Mouse (Mus musculus): ENCODE measurements around the gene Pspn. TPM values are rescaled to one million over a fixed set of nuclear protein-coding genes. Genes with fewer than 3 reads are reported as not detected.

The Pspn gene
- polyA plus RNA-seq, 1 experiment from 2014 or later: 0.70 TPM

DNA sequence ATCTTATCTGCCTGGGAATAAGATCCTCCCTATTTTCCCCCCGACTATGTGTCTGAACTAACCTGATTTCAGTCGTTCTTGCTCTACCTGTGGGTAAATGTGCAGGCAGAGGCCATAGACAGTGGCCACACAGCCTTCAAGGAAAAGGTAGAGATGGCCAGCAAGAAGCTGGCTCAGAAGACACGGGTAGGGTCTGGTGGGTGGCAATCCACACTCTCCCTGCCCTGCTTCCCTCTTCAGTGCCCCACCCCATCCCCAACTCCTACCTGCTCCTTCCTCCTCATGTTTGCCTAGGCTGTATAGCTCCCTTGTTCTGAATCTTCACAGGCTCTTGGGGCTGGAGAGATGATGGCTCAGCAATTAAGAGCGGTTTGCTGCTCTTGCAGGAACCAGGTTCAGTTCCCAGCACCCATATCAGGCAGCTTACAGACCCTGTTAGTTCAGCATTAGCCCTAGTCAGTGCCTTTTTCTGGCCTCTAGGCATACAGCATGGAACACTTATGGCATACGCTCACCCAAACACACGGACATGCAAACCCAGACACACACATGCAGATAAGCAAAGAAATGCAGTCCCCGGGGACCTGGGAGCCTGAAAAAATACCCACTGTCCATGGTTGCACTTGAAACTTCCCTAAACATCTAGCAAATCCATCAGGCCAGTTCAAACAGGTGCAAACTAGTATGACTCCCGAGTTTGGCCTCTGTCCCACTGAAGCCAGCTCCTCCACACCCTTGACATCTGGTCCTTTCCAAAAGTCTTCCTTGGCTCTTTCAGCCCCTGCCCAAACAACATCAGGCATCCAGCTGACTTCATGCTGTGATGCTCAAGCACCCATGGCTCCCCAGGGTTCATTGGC lies 23.1 kb downstream of the Pspn start:
- Histone ChIP-seq H3K4me1 (ENCODE audit: control insufficient read depth, insufficient read depth, low read length) (no peaks in the 10 kb centered on the region), H3K9ac (ENCODE audit: low read length) (no peak overlapping the region), H3K36me3 (ENCODE audit: control insufficient read depth, insufficient read depth, low read length) (no peaks in the 10 kb centered on the region), H3K4me3 (ENCODE audit: low read depth, low read length) (no peak overlapping the region), H3K27me3 (replicated peaks; ENCODE audit: control insufficient read depth, insufficient read depth, low read length) (no peaks in the 10 kb centered on the region), H3K27ac (ENCODE audit: low read depth, low read length) (no peak overlapping the region), H3K4me2 (ENCODE audit: low read length) (no peak overlapping the region), H3K9me3 (replicated peaks; ENCODE audit: control insufficient read depth, low read length) (no peaks in the 10 kb centered on the region)
- ATAC-seq (no peak), DNase-seq (ENCODE audit: low spot score) (no peak)
- WGBS: 79% methylated on average over 8 of the region's 8 CpGs

DNA sequence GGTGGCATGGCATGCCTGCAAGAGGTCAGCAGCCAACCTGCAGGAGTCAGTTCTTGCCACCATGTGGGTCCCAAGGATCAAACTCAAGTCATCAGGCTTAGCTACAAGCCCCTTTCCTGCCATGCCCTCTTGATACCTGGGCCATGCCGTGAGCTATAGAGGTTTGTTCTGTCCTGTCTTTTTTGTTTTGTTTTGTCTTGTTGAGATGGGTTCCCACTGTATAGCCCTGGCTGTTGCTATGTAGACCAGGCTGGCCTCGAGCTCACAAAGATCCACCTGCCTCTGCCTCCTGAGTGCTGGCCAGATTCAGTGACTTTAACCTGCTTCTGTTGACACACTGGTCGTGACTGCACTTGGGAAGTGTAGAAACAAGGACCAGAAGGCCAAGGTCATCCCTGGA lies 24.4 kb downstream of the Pspn start:
- H3K36me3 ChIP-seq (ENCODE audit: control insufficient read depth, insufficient read depth, low read length): no peaks in the 10 kb centered on the region
- 73% methylated on average over 3 of the region's 3 CpGs for WGBS
- no peak overlapping the region for H3K4me3 ChIP-seq (ENCODE audit: low read depth, low read length)
- DNase-seq (ENCODE audit: low spot score): no peak
- H3K4me2 ChIP-seq (ENCODE audit: low read length): no peak overlapping the region
- no peaks in the 10 kb centered on the region for H3K4me1 ChIP-seq (ENCODE audit: control insufficient read depth, insufficient read depth, low read length)
- no peak overlapping the region for H3K9ac ChIP-seq (ENCODE audit: low read length)
- no peak overlapping the region for H3K27ac ChIP-seq (ENCODE audit: low read depth, low read length)
- peaks cover 3% of the 10 kb centered on the region; the same call in 1 of the 2 replicates for H3K27me3 ChIP-seq (replicated peaks; ENCODE audit: control insufficient read depth, insufficient read depth, low read length)
- H3K9me3 ChIP-seq (replicated peaks; ENCODE audit: control insufficient read depth, low read length): no peaks in the 10 kb centered on the region
- ATAC-seq: no peak

DNA sequence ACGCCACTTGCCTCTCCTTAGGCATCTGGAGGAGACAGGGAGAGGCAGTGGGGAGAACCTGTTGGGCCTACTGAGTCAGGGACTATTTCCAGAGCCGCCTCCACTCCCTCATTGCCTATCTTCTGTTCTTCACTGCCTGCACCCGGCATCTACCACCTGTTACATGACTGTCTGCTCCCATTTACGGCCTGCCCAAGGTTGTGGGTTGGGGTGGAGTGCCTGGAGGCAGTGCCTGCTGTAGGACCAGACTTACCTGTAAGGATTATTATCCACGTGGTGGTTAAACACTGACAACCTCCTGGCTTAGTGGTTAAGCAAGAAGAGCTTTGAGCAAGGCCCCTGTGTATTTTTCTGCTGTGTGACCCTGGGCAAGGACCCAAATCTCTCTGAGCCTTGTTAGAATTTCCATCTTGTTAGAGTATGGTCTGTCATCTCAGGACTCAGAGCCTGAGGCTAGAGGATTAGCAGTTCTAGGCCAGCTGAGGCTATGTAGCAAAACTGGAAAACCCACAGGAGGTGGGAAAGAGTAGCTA lies 25.0 kb downstream of the Pspn start:
- 75% methylated on average over 5 of the region's 5 CpGs for WGBS
- no peaks in the 10 kb centered on the region for H3K9me3 ChIP-seq (replicated peaks; ENCODE audit: control insufficient read depth, low read length)
- H3K27ac ChIP-seq (ENCODE audit: low read depth, low read length): no peak overlapping the region
- H3K4me3 ChIP-seq (ENCODE audit: low read depth, low read length): no peak overlapping the region
- H3K9ac ChIP-seq (ENCODE audit: low read length): no peak overlapping the region
- H3K4me1 ChIP-seq (ENCODE audit: control insufficient read depth, insufficient read depth, low read length): no peaks in the 10 kb centered on the region
- H3K27me3 ChIP-seq (replicated peaks; ENCODE audit: control insufficient read depth, insufficient read depth, low read length): peaks cover 3% of the 10 kb centered on the region
- no peaks in the 10 kb centered on the region for H3K36me3 ChIP-seq (ENCODE audit: control insufficient read depth, insufficient read depth, low read length)
- H3K4me2 ChIP-seq (ENCODE audit: low read length): no peak overlapping the region
- ATAC-seq: no peak
- no peak for DNase-seq (ENCODE audit: low spot score)

DNA sequence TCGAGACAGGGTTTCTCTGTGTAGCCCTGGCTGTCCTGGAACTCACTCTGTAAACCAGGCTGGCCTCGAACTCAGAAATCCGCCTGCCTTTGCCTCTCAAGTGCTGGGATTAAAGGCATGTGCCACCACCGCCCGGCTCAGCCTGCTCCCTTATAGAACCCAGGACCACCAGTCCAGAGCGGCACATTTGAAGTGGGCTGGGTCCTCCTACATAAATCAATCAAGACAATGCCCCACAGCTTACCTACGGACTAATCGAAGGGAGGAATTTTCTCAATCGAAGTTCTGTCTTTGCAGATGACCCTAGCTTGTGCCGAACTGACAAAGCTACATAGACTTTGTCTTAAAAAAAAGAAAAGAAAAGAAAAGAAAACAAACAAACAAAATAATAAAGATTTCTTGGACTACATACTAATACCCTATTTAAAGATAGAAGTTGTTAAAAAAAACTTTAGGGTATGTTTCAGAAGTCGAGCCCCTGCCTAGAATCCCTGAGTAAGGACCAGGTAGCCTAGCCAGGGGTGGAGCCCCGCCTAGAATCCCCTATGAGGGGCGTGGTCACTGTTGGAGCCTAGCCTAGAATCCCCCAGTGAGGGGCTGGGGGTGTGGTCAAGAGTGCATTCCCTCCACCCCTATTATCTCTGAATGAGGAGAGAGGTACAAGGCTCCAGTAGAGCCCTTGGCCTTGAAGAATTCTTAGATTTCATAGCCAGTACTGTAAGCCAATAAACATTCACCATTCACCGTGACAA lies 25.7 kb downstream of the Pspn start:
- Histone ChIP-seq H3K9ac (ENCODE audit: low read length) (no peak overlapping the region), H3K4me1 (ENCODE audit: control insufficient read depth, insufficient read depth, low read length) (no peaks in the 10 kb centered on the region), H3K4me3 (ENCODE audit: low read depth, low read length) (no peak overlapping the region), H3K36me3 (ENCODE audit: control insufficient read depth, insufficient read depth, low read length) (no peaks in the 10 kb centered on the region), H3K27me3 (replicated peaks; ENCODE audit: control insufficient read depth, insufficient read depth, low read length) (peaks cover 3% of the 10 kb centered on the region), H3K27ac (ENCODE audit: low read depth, low read length) (no peak overlapping the region), H3K9me3 (replicated peaks; ENCODE audit: control insufficient read depth, low read length) (no peaks in the 10 kb centered on the region), H3K4me2 (ENCODE audit: low read length) (no peak overlapping the region)
- DNase-seq (ENCODE audit: low spot score) (no peak), ATAC-seq (no peak)
- WGBS: 70% methylated on average over 13 of the region's 14 CpGs

DNA sequence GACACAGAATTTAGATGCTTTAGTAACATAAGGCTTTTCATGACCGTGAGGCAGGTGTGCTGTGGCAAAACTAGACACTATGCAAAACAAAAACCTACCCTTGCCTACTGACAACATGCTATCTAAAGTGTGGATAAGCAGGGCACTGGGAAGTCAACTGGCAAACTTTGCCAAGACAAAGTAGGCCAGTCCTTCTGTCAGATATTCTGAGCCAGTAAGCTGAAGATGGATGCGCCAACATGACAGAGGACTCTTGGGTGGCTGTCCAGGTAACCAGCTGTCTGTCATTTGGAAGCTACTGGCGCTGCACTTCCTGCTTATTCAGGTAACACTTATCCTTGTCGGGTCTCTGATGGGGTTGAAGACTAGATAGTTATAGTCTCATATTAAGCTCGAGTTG lies 29.7 kb downstream of the Pspn start:
- H3K27me3 ChIP-seq (replicated peaks; ENCODE audit: control insufficient read depth, insufficient read depth, low read length): peaks cover 3% of the 10 kb centered on the region
- no peak overlapping the region for H3K4me2 ChIP-seq (ENCODE audit: low read length)
- H3K9ac ChIP-seq (ENCODE audit: low read length): no peak overlapping the region
- 64% methylated on average over 5 of the region's 5 CpGs for WGBS
- H3K4me1 ChIP-seq (ENCODE audit: control insufficient read depth, insufficient read depth, low read length): no peaks in the 10 kb centered on the region
- H3K36me3 ChIP-seq (ENCODE audit: control insufficient read depth, insufficient read depth, low read length): no peaks in the 10 kb centered on the region
- H3K4me3 ChIP-seq (ENCODE audit: low read depth, low read length): no peak overlapping the region
- ATAC-seq (no peak), DNase-seq (ENCODE audit: low spot score) (no peak)
- H3K27ac ChIP-seq (ENCODE audit: low read depth, low read length): no peak overlapping the region
- no peaks in the 10 kb centered on the region for H3K9me3 ChIP-seq (replicated peaks; ENCODE audit: control insufficient read depth, low read length)

DNA sequence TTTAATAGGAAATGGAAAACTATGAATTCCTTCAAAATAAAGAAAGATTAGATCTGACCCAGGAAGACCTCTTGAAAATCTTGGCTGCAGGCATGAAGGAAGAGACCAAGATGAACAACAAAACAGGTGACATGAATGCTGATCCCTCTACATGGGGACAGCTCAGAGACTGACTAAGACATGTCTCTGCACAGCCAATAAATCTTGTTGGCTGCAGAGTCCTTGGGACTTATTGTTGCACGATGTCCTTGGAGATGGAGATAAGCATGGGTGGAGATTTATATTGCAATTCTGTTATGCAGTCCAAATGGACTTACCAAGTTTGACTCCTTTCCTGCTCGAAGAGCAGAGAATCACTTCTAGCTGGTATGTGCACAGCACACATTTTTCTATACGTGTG lies 30.5 kb downstream of the Pspn start:
- no peaks in the 10 kb centered on the region for H3K36me3 ChIP-seq (ENCODE audit: control insufficient read depth, insufficient read depth, low read length)
- peaks cover 3% of the 10 kb centered on the region for H3K27me3 ChIP-seq (replicated peaks; ENCODE audit: control insufficient read depth, insufficient read depth, low read length)
- no peak overlapping the region for H3K27ac ChIP-seq (ENCODE audit: low read depth, low read length)
- DNase-seq (ENCODE audit: low spot score) (no peak), ATAC-seq (no peak)
- H3K9ac ChIP-seq (ENCODE audit: low read length): no peak overlapping the region
- 74% methylated on average over 3 of the region's 3 CpGs for WGBS
- H3K4me2 ChIP-seq (ENCODE audit: low read length): no peak overlapping the region
- H3K9me3 ChIP-seq (replicated peaks; ENCODE audit: control insufficient read depth, low read length): no peaks in the 10 kb centered on the region
- H3K4me3 ChIP-seq (ENCODE audit: low read depth, low read length): no peak overlapping the region
- H3K4me1 ChIP-seq (ENCODE audit: control insufficient read depth, insufficient read depth, low read length): no peaks in the 10 kb centered on the region

DNA sequence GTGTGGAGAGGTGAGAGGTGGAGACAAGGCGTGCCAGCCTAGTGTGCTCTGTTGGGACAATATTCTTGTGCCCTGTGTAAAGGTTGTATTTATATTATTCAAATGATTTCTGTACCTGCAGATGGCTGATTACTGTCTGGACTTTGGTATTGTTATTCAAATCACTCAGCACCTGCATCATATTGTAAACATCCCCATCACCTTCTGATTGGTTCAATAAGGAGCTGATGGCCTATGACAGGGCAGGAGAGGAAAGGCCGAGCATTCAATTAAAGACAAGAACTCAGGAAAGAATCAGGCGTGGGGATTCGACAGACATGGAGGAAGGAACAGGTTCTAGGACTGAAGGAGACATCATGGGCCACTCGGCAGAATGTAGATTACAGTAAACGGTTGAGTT lies 36.2 kb downstream of the Pspn start:
- Histone ChIP-seq H3K4me3 (ENCODE audit: low read depth, low read length) (no peak overlapping the region), H3K27me3 (replicated peaks; ENCODE audit: control insufficient read depth, insufficient read depth, low read length) (no peaks in the 10 kb centered on the region), H3K4me1 (ENCODE audit: control insufficient read depth, insufficient read depth, low read length) (no peaks in the 10 kb centered on the region), H3K9ac (ENCODE audit: low read length) (no peak overlapping the region), H3K27ac (ENCODE audit: low read depth, low read length) (no peak overlapping the region), H3K9me3 (replicated peaks; ENCODE audit: control insufficient read depth, low read length) (no peaks in the 10 kb centered on the region), H3K4me2 (ENCODE audit: low read length) (no peak overlapping the region), H3K36me3 (ENCODE audit: control insufficient read depth, insufficient read depth, low read length) (no peaks in the 10 kb centered on the region)
- ATAC-seq (no peak), DNase-seq (ENCODE audit: low spot score) (no peak)
- whole genome bisulfite sequencing: 76% methylated on average over 6 of the region's 6 CpGs

DNA sequence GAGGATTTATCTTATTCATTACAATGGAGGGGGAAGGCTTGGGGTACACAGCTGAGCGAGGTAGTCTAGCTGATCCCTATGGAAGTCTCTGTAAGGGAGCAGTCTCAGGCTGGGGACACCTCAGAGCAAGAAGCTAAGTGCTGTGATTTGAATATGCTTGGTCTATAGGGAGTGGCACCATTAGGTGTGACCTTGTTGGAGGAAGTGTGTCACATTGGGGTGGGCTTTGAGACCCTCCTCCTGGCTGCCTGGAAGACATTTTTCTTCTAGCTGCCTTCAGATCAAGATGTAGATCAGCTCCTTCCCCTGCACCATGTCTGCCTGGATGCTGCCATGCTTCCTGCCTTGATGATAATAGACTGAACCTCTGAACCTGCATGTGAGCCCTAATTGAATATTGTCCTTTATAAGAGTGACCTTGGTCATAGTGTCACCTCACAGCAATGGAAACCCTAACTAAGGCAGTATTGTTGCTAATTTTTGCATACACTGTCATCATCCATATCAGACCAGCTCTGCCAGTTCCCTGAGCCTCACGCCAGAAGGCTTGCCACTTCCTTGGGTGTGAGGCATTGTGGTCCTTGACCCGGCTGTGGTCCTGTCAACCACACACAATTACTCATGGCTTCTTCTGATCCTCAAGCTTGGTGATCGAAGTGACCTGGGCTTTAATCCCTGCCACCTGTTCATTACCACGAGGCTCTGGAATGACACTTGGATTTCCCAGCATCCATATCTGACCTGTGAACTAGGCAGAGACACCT lies 37.0 kb downstream of the Pspn start:
- H3K9me3 ChIP-seq (replicated peaks; ENCODE audit: control insufficient read depth, low read length): no peaks in the 10 kb centered on the region
- H3K4me3 ChIP-seq (ENCODE audit: low read depth, low read length): no peak overlapping the region
- WGBS: 79% methylated on average over 5 of the region's 5 CpGs
- no peaks in the 10 kb centered on the region for H3K4me1 ChIP-seq (ENCODE audit: control insufficient read depth, insufficient read depth, low read length)
- no peak overlapping the region for H3K9ac ChIP-seq (ENCODE audit: low read length)
- ATAC-seq: no peak
- H3K4me2 ChIP-seq (ENCODE audit: low read length): no peak overlapping the region
- H3K27me3 ChIP-seq (replicated peaks; ENCODE audit: control insufficient read depth, insufficient read depth, low read length): no peaks in the 10 kb centered on the region
- H3K36me3 ChIP-seq (ENCODE audit: control insufficient read depth, insufficient read depth, low read length): no peaks in the 10 kb centered on the region
- no peak for DNase-seq (ENCODE audit: low spot score)
- no peak overlapping the region for H3K27ac ChIP-seq (ENCODE audit: low read depth, low read length)

Measured in forebrain, embryonic 14.5 days (tissue).